ENCODE assay signal across 15 mouse cellular contexts in the genomic region with DNA sequence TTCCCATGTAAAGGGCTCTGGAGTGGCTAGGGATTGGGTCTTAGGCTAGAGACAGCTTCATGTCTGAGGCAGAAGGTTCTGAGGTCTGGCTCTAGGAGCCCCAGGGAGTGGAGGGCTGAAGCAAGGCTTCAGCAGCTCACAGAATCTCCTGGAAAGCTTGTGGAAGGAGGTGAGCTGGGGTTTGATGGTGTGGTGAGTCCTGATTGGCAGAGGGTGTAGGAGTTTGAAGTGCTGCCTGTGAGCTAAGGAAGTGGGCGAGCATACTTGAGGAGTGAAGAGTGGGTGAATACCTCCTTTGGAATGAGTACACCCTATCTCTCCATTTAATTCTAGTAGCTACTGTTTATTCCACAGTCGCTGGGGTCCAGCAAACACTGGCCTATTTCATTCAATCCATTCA. TPM values are rescaled to one million over a fixed set of nuclear protein-coding genes. Genes with fewer than 3 reads are reported as not detected.
"Had no signal": no experiment of that assay in that cellular context is flagged by ENCODE, and none has a peak within 500 bp of the region (broad histone marks: within the 10 kb centered on the region; RNA-seq: fewer than 3 reads in every experiment).

No protein-coding gene starts in this region.

- ATAC-seq: midbrain, embryonic 13.5 days had no signal

- H3K4me3 ChIP-seq: limb, embryonic 13.5 days; midbrain, embryonic 13.5 days had no signal

- DNase-seq: kidney, adult 11 months; kidney, adult 9 months; kidney, postnatal 36 days; layer of hippocampus, adult 9-11 months; layer of hippocampus, postnatal 36 days; lung, adult 18-20 months; lung, postnatal 10 days; thymus, adult 18-20 months; thymus, postnatal 14 days had no signal

- H3K36me3 ChIP-seq: limb, embryonic 13.5 days; midbrain, embryonic 13.5 days had no signal

- H3K27ac ChIP-seq: kidney, postnatal 0 days; limb, embryonic 13.5 days; liver, embryonic 14.5 days; midbrain, embryonic 13.5 days; stomach, postnatal 0 days had no signal

RNA-seq across cellular contexts. Expression of a gene that starts 26.6 kb away (rescaled TPM):
- total RNA-seq: megakaryocyte progenitor cell, adult 5-6 weeks had no signal
